Mouse (Mus musculus) megakaryocyte, embryonic 14.5 days (primary cell): ENCODE measurements around the gene Tnfaip6. TPM values are rescaled to one million over a fixed set of nuclear protein-coding genes. Genes with fewer than 3 reads are reported as not detected.

ENCODE experiments used
- H3K27me3 ChIP-seq: replicated peaks from 2 replicates; pipeline ENCODE3; 2012; ENCODE audit warnings: inconsistent platforms
- H3K36me3 ChIP-seq: replicated peaks from 2 replicates; pipeline ENCODE3; 2012; ENCODE audit warnings: low read length, inconsistent platforms, mixed read lengths
- H3K4me1 ChIP-seq: 2 replicates; pipeline ENCODE4 v1.6.1; 2012; ENCODE audit warnings: inconsistent platforms
- H3K4me3 ChIP-seq: replicated peaks from 2 replicates; pipeline ENCODE3; 2012; ENCODE audit warnings: moderate library complexity, mild to moderate bottlenecking, inconsistent platforms
- H3K9me3 ChIP-seq: 2 replicates; pipeline ENCODE4 v1.6.1; 2012; ENCODE audit warnings: inconsistent platforms
- FLI1 ChIP-seq: IDR thresholded peaks from 2 replicates; pipeline ENCODE4 v1.6.1; 2012; ENCODE audit warnings: low read length, inconsistent platforms, mixed read lengths
- GATA1 ChIP-seq: IDR thresholded peaks from 3 replicates; pipeline ENCODE4 v1.6.1; 2012; ENCODE audit warnings: mixed read lengths, low read length, inconsistent platforms, borderline replicate concordance
- polyA plus RNA-seq: library from polyadenylated mRNA; stranded (reverse); fragments of >175 nt; gene quantifications from 2 replicates; pipeline ENCODE4 v1.2.3, GENCODE M21; 2012; ENCODE audit warnings: low replicate concordance; ENCODE audit not compliant: insufficient read depth

Gene Tnfaip6
- polyA plus RNA-seq, 1 experiment = not detected

GRCm38 (mm10) chr2:52031491-52031890 is 6.3 kb upstream of the Tnfaip6 start:
- H3K27me3 ChIP-seq = peaks cover 6% of the 10 kb centered on the region
- peaks cover 16% of the 10 kb centered on the region for H3K9me3 ChIP-seq
- TF ChIP-seq FLI1 (no peak), GATA1 (no peak)
- H3K4me3 ChIP-seq = no peak overlapping the region
- H3K36me3 ChIP-seq = no peaks in the 10 kb centered on the region
- no peaks in the 10 kb centered on the region for H3K4me1 ChIP-seq

- TF ChIP-seq FLI1 = no peak
- TF ChIP-seq GATA1 = no peak
- Histone ChIP-seq H3K4me3 (no peak overlapping the region), H3K27me3 (peaks cover 23% of the 10 kb centered on the region), H3K9me3 (no peaks in the 10 kb centered on the region), H3K36me3 (no peaks in the 10 kb centered on the region), H3K4me1 (peaks cover 5% of the 10 kb centered on the region)
Observed at GRCm38 (mm10) chr2:52034601-52035000, 3.2 kb upstream of the Tnfaip6 start.

- Histone ChIP-seq H3K4me3 (no peak overlapping the region), H3K4me1 (peaks cover 5% of the 10 kb centered on the region), H3K27me3 (peaks cover 23% of the 10 kb centered on the region), H3K9me3 (no peaks in the 10 kb centered on the region), H3K36me3 (no peaks in the 10 kb centered on the region)
- no peak for TF ChIP-seq FLI1
Observed at GRCm38 (mm10) chr2:52035144-52035543, 2.7 kb upstream of the Tnfaip6 start.

- Histone ChIP-seq H3K36me3 (no peaks in the 10 kb centered on the region), H3K4me3 (no peak overlapping the region), H3K4me1 (peaks cover 5% of the 10 kb centered on the region), H3K9me3 (no peaks in the 10 kb centered on the region), H3K27me3 (peaks cover 24% of the 10 kb centered on the region)
- TF ChIP-seq FLI1 (no peak), GATA1 (no peak)
Observed at GRCm38 (mm10) chr2:52036929-52037595, 747 bp upstream of the Tnfaip6 start.

- H3K4me3 ChIP-seq = no peak overlapping the region
- no peaks in the 10 kb centered on the region for H3K9me3 ChIP-seq
- no peak for TF ChIP-seq FLI1
- no peaks in the 10 kb centered on the region for H3K36me3 ChIP-seq
- H3K4me1 ChIP-seq = peaks cover 5% of the 10 kb centered on the region
- H3K27me3 ChIP-seq = peaks cover 28% of the 10 kb centered on the region
Observed at GRCm38 (mm10) chr2:52038558-52038957, 749 bp downstream of the Tnfaip6 start.

- no peak for TF ChIP-seq GATA1
- TF ChIP-seq FLI1 = no peak
- Histone ChIP-seq H3K36me3 (no peaks in the 10 kb centered on the region), H3K4me1 (peaks cover 5% of the 10 kb centered on the region), H3K9me3 (no peaks in the 10 kb centered on the region), H3K27me3 (peaks cover 26% of the 10 kb centered on the region), H3K4me3 (no peak overlapping the region)
Observed at GRCm38 (mm10) chr2:52039083-52039801, 1.4 kb downstream of the Tnfaip6 start.

GRCm38 (mm10) chr2:52042132-52042531 is 4.3 kb downstream of the Tnfaip6 start:
- Histone ChIP-seq H3K36me3 (no peaks in the 10 kb centered on the region), H3K9me3 (no peaks in the 10 kb centered on the region), H3K4me1 (peaks cover 5% of the 10 kb centered on the region), H3K27me3 (peaks cover 19% of the 10 kb centered on the region), H3K4me3 (no peak overlapping the region)
- TF ChIP-seq FLI1 = no peak
- no peak for TF ChIP-seq GATA1

GRCm38 (mm10) chr2:52042714-52043113 is 4.9 kb downstream of the Tnfaip6 start:
- Histone ChIP-seq H3K36me3 (no peaks in the 10 kb centered on the region), H3K9me3 (no peaks in the 10 kb centered on the region)
- TF ChIP-seq FLI1 = no peak
- TF ChIP-seq GATA1 = no peak

GRCm38 (mm10) chr2:52043485-52043884 is 5.7 kb downstream of the Tnfaip6 start:
- Histone ChIP-seq H3K4me3 (no peak overlapping the region), H3K36me3 (no peaks in the 10 kb centered on the region), H3K9me3 (no peaks in the 10 kb centered on the region), H3K27me3 (peaks cover 19% of the 10 kb centered on the region), H3K4me1 (no peaks in the 10 kb centered on the region)
- TF ChIP-seq FLI1 (no peak), GATA1 (no peak)

More at GRCm38 (mm10) chr2:52042714-52043113, 4.9 kb downstream of the Tnfaip6 start:
- Histone ChIP-seq H3K4me3 (no peak overlapping the region), H3K27me3 (peaks cover 19% of the 10 kb centered on the region), H3K4me1 (peaks cover 4% of the 10 kb centered on the region)

- peaks cover 10% of the 10 kb centered on the region for H3K27me3 ChIP-seq
- no peaks in the 10 kb centered on the region for H3K36me3 ChIP-seq
- H3K4me1 ChIP-seq = no peaks in the 10 kb centered on the region
- TF ChIP-seq GATA1 (no peak), FLI1 (no peak)
- no peak overlapping the region for H3K4me3 ChIP-seq
- no peaks in the 10 kb centered on the region for H3K9me3 ChIP-seq
Observed at GRCm38 (mm10) chr2:52046032-52046431, 8.2 kb downstream of the Tnfaip6 start.
